Mouse (Mus musculus) layer of hippocampus, postnatal 25 days (tissue): Measurements from ENCODE around the gene Clk3. TPM values are rescaled to one million over a fixed set of nuclear protein-coding genes. Genes with fewer than 3 reads are reported as not detected.

Experiments used
- DNase-seq, 2 experiments: peaks; one replicate each; pipeline ENCODE4 v3.0.0; 2022; ENCODE audit warnings: mixed read lengths in 2 of 2, low spot score in 1 of 2; ENCODE audit errors: extremely low spot score in 1 of 2
- total RNA-seq, 2 experiments: library from RNA; stranded (reverse); gene quantifications; 2 replicates each; pipeline ENCODE4 v1.2.3; 2021

The Clk3 gene
- total RNA-seq, 2 experiments from 2014 or later = 72.9 to 75.2 TPM

GRCm38 (mm10) chr9:57773754-57774153, 8.1 kb upstream of the Clk3 start:
- DNase-seq = no peak

GRCm38 (mm10) chr9:57770836-57771235, 5.2 kb upstream of the Clk3 start:
- no peak for DNase-seq

- DNase-seq = no peak
Observed at GRCm38 (mm10) chr9:57770214-57770613, 4.6 kb upstream of the Clk3 start.

GRCm38 (mm10) chr9:57769539-57770069, 3.9 kb upstream of the Clk3 start:
- no peak for DNase-seq

GRCm38 (mm10) chr9:57767231-57767630, 1.6 kb upstream of the Clk3 start:
- DNase-seq = no peak

GRCm38 (mm10) chr9:57766431-57766830, 771 bp upstream of the Clk3 start:
- no peak for DNase-seq

- peak; percentile 80 to 96 for DNase-seq
Observed at GRCm38 (mm10) chr9:57764974-57765363, 691 bp downstream of the Clk3 start.

- peak; percentile 63 to 82 for DNase-seq
Observed at GRCm38 (mm10) chr9:57764147-57764973, 1.3 kb downstream of the Clk3 start.

GRCm38 (mm10) chr9:57762563-57762991, 3.1 kb downstream of the Clk3 start:
- DNase-seq = no peak

- no peak for DNase-seq
Observed at GRCm38 (mm10) chr9:57761563-57762551, 3.8 kb downstream of the Clk3 start.

GRCm38 (mm10) chr9:57760416-57761146, 5.1 kb downstream of the Clk3 start:
- DNase-seq = no peak

GRCm38 (mm10) chr9:57759289-57759688, 6.4 kb downstream of the Clk3 start:
- DNase-seq = peak; percentile 55 to 64

GRCm38 (mm10) chr9:57758528-57758927, 7.1 kb downstream of the Clk3 start:
- DNase-seq = peak in 1 of 2 experiments; percentile 57

- DNase-seq = no peak
Observed at GRCm38 (mm10) chr9:57757578-57757977, 8.1 kb downstream of the Clk3 start.

GRCm38 (mm10) chr9:57750901-57751300, 14.8 kb downstream of the Clk3 start:
- no peak for DNase-seq

GRCm38 (mm10) chr9:57748831-57749230, 16.8 kb downstream of the Clk3 start:
- no peak for DNase-seq

- DNase-seq = peak in 1 of 2 experiments; percentile 38
Observed at GRCm38 (mm10) chr9:57748137-57748536, 17.5 kb downstream of the Clk3 start.

GRCm38 (mm10) chr9:57747067-57747466, 18.6 kb downstream of the Clk3 start:
- no peak for DNase-seq

- peak in 1 of 2 experiments; percentile 50 for DNase-seq
Observed at GRCm38 (mm10) chr9:57744462-57745091, 21.1 kb downstream of the Clk3 start.

GRCm38 (mm10) chr9:57739863-57740262, 25.8 kb downstream of the Clk3 start:
- DNase-seq = no peak
